Mouse (Mus musculus): ENCODE results near the gene Abi2.
"Not testable (repeated sequence)": the region's sequence is repeated elsewhere in the genome, so short reads cannot be mapped to it uniquely, and the experiment has no call there.

Abi2 gene

GRCm38 (mm10) chr1:60409168-60409828 lies at the start of gene Abi2:
Gene Abi2 (plus strand): TSS chr1:60409619.
- DNase-seq, result peak; percentile 94

GRCm38 (mm10) chr1:60361626-60362025 lies 47.8 kb upstream of the Abi2 start:
- DNase-seq, result no peak

- no peak for DNase-seq
Observed at GRCm38 (mm10) chr1:60376556-60376955, 32.9 kb upstream of the Abi2 start.

- DNase-seq, result peak; percentile 59
Observed at GRCm38 (mm10) chr1:60381910-60382309, 27.5 kb upstream of the Abi2 start.

GRCm38 (mm10) chr1:60404848-60405247 lies 4.6 kb upstream of the Abi2 start:
- DNase-seq, result no peak

GRCm38 (mm10) chr1:60408501-60409167 lies 785 bp upstream of the Abi2 start:
- no peak for DNase-seq

GRCm38 (mm10) chr1:60409928-60410817 lies 754 bp downstream of the Abi2 start:
- DNase-seq, result peak; percentile 76

- no peak for DNase-seq
Observed at GRCm38 (mm10) chr1:60416724-60417123, 7.3 kb downstream of the Abi2 start.

- no peak for DNase-seq
Observed at GRCm38 (mm10) chr1:60423882-60424281, 14.5 kb downstream of the Abi2 start.

GRCm38 (mm10) chr1:60428341-60428740 lies 18.9 kb downstream of the Abi2 start:
- DNase-seq, result no peak

- no peak for DNase-seq
Observed at GRCm38 (mm10) chr1:60428932-60429331, 19.5 kb downstream of the Abi2 start.

- no peak for DNase-seq
Observed at GRCm38 (mm10) chr1:60431531-60431930, 22.1 kb downstream of the Abi2 start.

GRCm38 (mm10) chr1:60432497-60432896 lies 23.1 kb downstream of the Abi2 start:
- no peak for DNase-seq

- not testable (repeated sequence) for DNase-seq
Observed at GRCm38 (mm10) chr1:60441438-60441837, 32.0 kb downstream of the Abi2 start.

- no peak for DNase-seq
Observed at GRCm38 (mm10) chr1:60447067-60447466, 37.6 kb downstream of the Abi2 start.

GRCm38 (mm10) chr1:60449896-60450295 lies 40.5 kb downstream of the Abi2 start:
- DNase-seq, result no peak

GRCm38 (mm10) chr1:60460623-60461022 lies 51.2 kb downstream of the Abi2 start:
- no peak for DNase-seq

GRCm38 (mm10) chr1:60469491-60469890 lies 60.1 kb downstream of the Abi2 start:
- DNase-seq, result peak; percentile 45

GRCm38 (mm10) chr1:60470541-60470940 lies 61.1 kb downstream of the Abi2 start:
- no peak for DNase-seq

- DNase-seq, result no peak
Observed at GRCm38 (mm10) chr1:60481561-60481960, 72.1 kb downstream of the Abi2 start.

- DNase-seq, result no peak
Observed at GRCm38 (mm10) chr1:60482881-60483280, 73.5 kb downstream of the Abi2 start.

- no peak for DNase-seq
Observed at GRCm38 (mm10) chr1:60485649-60486048, 76.2 kb downstream of the Abi2 start.

GRCm38 (mm10) chr1:60488635-60489034 lies 79.2 kb downstream of the Abi2 start:
- DNase-seq, result peak; percentile 61

GRCm38 (mm10) chr1:60489660-60490059 lies 80.2 kb downstream of the Abi2 start:
- DNase-seq, result no peak

Measured in right cerebral cortex, adult 18-20 months (tissue).